Mouse (Mus musculus): ENCODE measurements around the gene Dennd5b.

GRCm38 (mm10) chr6:149132311-149133077 lies 31.0 kb upstream of the Dennd5b start:
- peak; percentile 87 for TF ChIP-seq CTCF (IDR thresholded peaks at IDR 0.05; ENCODE audit: low read depth)
- no peak for TF ChIP-seq EP300 (IDR thresholded peaks at IDR 0.05; ENCODE audit: low read depth)

All from liver, postnatal 0 days (tissue).